Mouse (Mus musculus) CH12.LX (cell line): ENCODE data around the gene Emc8. TPM values are rescaled to one million over a fixed set of nuclear protein-coding genes. Genes with fewer than 3 reads are reported as not detected.

Experiments
- DNase-seq: peaks from one replicate; pipeline ENCODE4 v3.0.0-alpha.2; 2013; ENCODE audit errors: extremely low read depth
- H3K27ac ChIP-seq: 2 replicates; pipeline ENCODE4 v1.5.1; 2012; ENCODE audit warnings: low read depth, mild to moderate bottlenecking, control low read depth, moderate library complexity; ENCODE audit not compliant: insufficient read depth
- H3K27me3 ChIP-seq: replicated peaks from 2 replicates; pipeline ENCODE3; 2012; ENCODE audit warnings: inconsistent platforms
- H3K36me3 ChIP-seq, 2 experiments: replicated peaks in 1 of 2; 2 replicates each; pipeline versions ENCODE3 to v1.6.1; 2012; ENCODE audit warnings: inconsistent platforms in 1 of 2, low read length in 1 of 2, mild to moderate bottlenecking in 1 of 2, mixed read lengths in 1 of 2, moderate library complexity in 1 of 2; ENCODE audit not compliant: control insufficient read depth in 1 of 2, insufficient read depth in 1 of 2
- H3K4me1 ChIP-seq, 2 experiments: 2 replicates each; pipeline ENCODE4 v1.6.1; 2012; ENCODE audit warnings: inconsistent platforms in 1 of 2, moderate library complexity in 1 of 2; ENCODE audit not compliant: insufficient read depth in 2 of 2, control insufficient read depth in 1 of 2
- H3K4me2 ChIP-seq: 2 replicates; pipeline ENCODE4 v1.6.1; 2012; ENCODE audit warnings: low read depth, mild to moderate bottlenecking, control low read depth; ENCODE audit not compliant: poor library complexity, insufficient read depth, severe bottlenecking
- H3K4me3 ChIP-seq, 3 experiments: fragments of 150-350 bp in 1 of 3; sonication (generic) in 1 of 3; replicated peaks in 1 of 3; 2 replicates each; pipeline versions ENCODE3 to v1.5.1; 2011 to 2012; ENCODE audit warnings: low read depth in 2 of 3, low read length in 2 of 3, mild to moderate bottlenecking in 2 of 3, moderate library complexity in 2 of 3, control low read depth in 1 of 3, improper control_type of control experiment in 1 of 3, inconsistent platforms in 1 of 3, mixed read lengths in 1 of 3; ENCODE audit not compliant: poor library complexity in 1 of 3
- H3K79me2 ChIP-seq: replicated peaks from 2 replicates; pipeline ENCODE4 v1.6.1; 2012; ENCODE audit warnings: mild to moderate bottlenecking, moderate library complexity; ENCODE audit not compliant: control insufficient read depth, poor library complexity, insufficient read depth, severe bottlenecking; ENCODE audit errors: extremely low read depth
- H3K9ac ChIP-seq: 2 replicates; pipeline ENCODE4 v1.6.1; 2012; ENCODE audit warnings: low read depth, mild to moderate bottlenecking, control low read depth, moderate library complexity; ENCODE audit not compliant: insufficient read depth
- H3K9me3 ChIP-seq: replicated peaks from 2 replicates; pipeline ENCODE3; 2012; ENCODE audit warnings: low read length, inconsistent platforms, mixed read lengths
- CHD1 ChIP-seq: IDR thresholded peaks from 2 replicates; pipeline ENCODE4 v1.6.1; 2012; ENCODE audit warnings: low read depth, low read length, improper control_type of control experiment, inconsistent platforms
- E2F4 ChIP-seq: IDR thresholded peaks from 2 replicates; pipeline ENCODE4 v1.6.1; 2011; ENCODE audit warnings: low read depth, low read length, improper control_type of control experiment; ENCODE audit not compliant: insufficient replicate concordance
- EP300 ChIP-seq: IDR thresholded peaks from 2 replicates; pipeline ENCODE4 v1.6.1; 2011; ENCODE audit warnings: low read length, improper control_type of control experiment
- ETS1 ChIP-seq: conservative IDR thresholded peaks from 2 replicates; pipeline ENCODE4 v1.6.1; 2012; ENCODE audit warnings: low read depth, mild to moderate bottlenecking, inconsistent platforms, low read length, improper control_type of control experiment, moderate library complexity
- HCFC1 ChIP-seq: IDR thresholded peaks from 2 replicates; pipeline ENCODE4 v1.6.1; 2012; ENCODE audit warnings: low read depth, mild to moderate bottlenecking, inconsistent platforms, low read length, improper control_type of control experiment
- JUND ChIP-seq: conservative IDR thresholded peaks from 2 replicates; pipeline ENCODE4 v1.6.1; 2011; ENCODE audit warnings: low read depth, low read length, improper control_type of control experiment
- KAT2A ChIP-seq: IDR thresholded peaks from 2 replicates; pipeline ENCODE4 v1.6.1; 2012; ENCODE audit warnings: low read length, improper control_type of control experiment, inconsistent platforms; ENCODE audit not compliant: insufficient replicate concordance
- MAZ ChIP-seq: IDR thresholded peaks from 2 replicates; pipeline ENCODE4 v1.6.1; 2012; ENCODE audit warnings: low read depth, mild to moderate bottlenecking, inconsistent platforms, low read length, improper control_type of control experiment, moderate library complexity
- MXI1 ChIP-seq: IDR thresholded peaks from 2 replicates; pipeline ENCODE4 v1.6.1; 2011; ENCODE audit warnings: mild to moderate bottlenecking, low read depth, low read length, improper control_type of control experiment
- POLR2A ChIP-seq: IDR thresholded peaks from 2 replicates; pipeline ENCODE4 v1.6.1; 2011; ENCODE audit warnings: low read depth, mild to moderate bottlenecking, improper control_type of control experiment, low read length
- RAD21 ChIP-seq: IDR thresholded peaks from 2 replicates; pipeline ENCODE4 v1.6.1; 2011; ENCODE audit warnings: low read depth, mild to moderate bottlenecking, low read length, improper control_type of control experiment, moderate library complexity
- SMC3 ChIP-seq: IDR thresholded peaks from 2 replicates; pipeline ENCODE4 v1.6.1; 2011; ENCODE audit warnings: low read depth, low read length, improper control_type of control experiment
- TBP ChIP-seq: conservative IDR thresholded peaks from 2 replicates; pipeline ENCODE4 v1.6.1; 2011; ENCODE audit warnings: low read depth, low read length, improper control_type of control experiment
- TCF12 ChIP-seq: IDR thresholded peaks from 2 replicates; pipeline ENCODE4 v1.6.1; 2014; ENCODE audit warnings: low read depth, mild to moderate bottlenecking, inconsistent platforms, low read length, improper control_type of control experiment
- UBTF ChIP-seq: IDR thresholded peaks from 2 replicates; pipeline ENCODE4 v1.6.1; 2012; ENCODE audit warnings: low read depth, mild to moderate bottlenecking, inconsistent platforms, low read length, improper control_type of control experiment, moderate library complexity
- USF1 ChIP-seq: IDR thresholded peaks from 2 replicates; pipeline ENCODE4 v1.6.1; 2014; ENCODE audit warnings: low read depth, mild to moderate bottlenecking, inconsistent platforms, low read length, improper control_type of control experiment
- USF2 ChIP-seq: conservative IDR thresholded peaks from 2 replicates; pipeline ENCODE4 v1.6.1; 2011; ENCODE audit warnings: low read depth, low read length, improper control_type of control experiment
- ZC3H11A ChIP-seq: IDR thresholded peaks from 2 replicates; pipeline ENCODE4 v1.6.1; 2012; ENCODE audit warnings: low read depth, mild to moderate bottlenecking, inconsistent platforms, low read length, improper control_type of control experiment
- ZKSCAN1 ChIP-seq: IDR thresholded peaks from 2 replicates; pipeline ENCODE4 v1.6.1; 2012; ENCODE audit warnings: low read depth, inconsistent platforms, low read length, improper control_type of control experiment, borderline replicate concordance
- ZNF384 ChIP-seq: IDR thresholded peaks from 2 replicates; pipeline ENCODE4 v1.6.1; 2012; ENCODE audit warnings: low read depth, low read length, improper control_type of control experiment, inconsistent platforms
- dilution Hi-C: fragments of 300-500 bp; cut with MboI; formaldehyde crosslinking; loops from 2 replicates; pipeline ENCODE4 v1.14.3; 2020; ENCODE audit warnings: low sequenced_read_pairs; ENCODE audit not compliant: extremely low pct_unique_long_range_greater_than_20kb, extremely low pct_ligation_motif_present
- in situ Hi-C: fragments of 300-500 bp; cut with MboI; formaldehyde crosslinking; loops from 3 replicates; pipeline ENCODE4 v1.14.3; 2019; ENCODE audit warnings: low sequenced_read_pairs, low pct_ligation_motif_present, low pct_unique_long_range_greater_than_20kb, mixed read lengths
- polyA plus RNA-seq: library from polyadenylated mRNA; unstranded; fragments of >175 nt; gene quantifications from 2 replicates; pipeline ENCODE4 v1.2.1, GENCODE M21; 2012; ENCODE audit warnings: low read depth; ENCODE audit not compliant: insufficient read length
- total RNA-seq, 2 experiments: library from RNA; depleted of rRNA; stranded (reverse); fragments of 300-350 nt in 1 of 2; fragments of >200 nt in 1 of 2; gene quantifications; 2 replicates each; pipeline ENCODE4 v1.2.3; 2012 to 2014

Emc8 gene
- total and polyA plus RNA-seq, 3 experiments: 33.4 to 184 (median 113) TPM

DNA sequence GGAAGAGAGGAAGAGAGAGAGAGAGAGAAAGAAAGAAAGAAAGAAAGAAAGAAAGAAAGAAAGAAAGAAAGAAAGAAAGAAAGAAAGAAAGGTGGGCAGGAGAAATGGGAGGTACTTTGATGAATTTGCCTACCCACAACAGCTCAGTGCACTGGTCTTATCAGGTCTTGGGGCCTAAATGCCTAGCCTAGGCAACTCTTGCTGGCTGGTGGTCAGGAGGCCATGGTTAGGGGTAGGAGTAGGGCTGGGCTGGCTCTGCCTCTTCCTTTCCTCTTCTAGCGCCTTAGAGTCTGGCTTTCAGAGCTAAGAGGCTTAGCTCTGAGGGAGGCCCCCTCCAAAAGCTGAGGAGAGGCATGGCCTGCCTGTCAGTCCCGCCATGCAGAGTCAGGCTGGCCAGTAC is 44.8 kb downstream of the Emc8 start:
- Histone ChIP-seq H3K4me3 (no peak overlapping the region), H3K9ac (no peak overlapping the region), H3K79me2 (no peaks in the 10 kb centered on the region), H3K4me1 (peaks cover 0 to 3% of the 10 kb centered on the region in 2 experiments; a peak in 1 of 4 replicates), H3K27ac (no peak overlapping the region), H3K9me3 (no peaks in the 10 kb centered on the region), H3K4me2 (no peak overlapping the region), H3K27me3 (peaks cover 13% of the 10 kb centered on the region)
- DNase-seq: no peak
- in situ Hi-C loops (no loop called here), dilution Hi-C loops (no loop called here)
- TF ChIP-seq USF2 (no peak), MAZ (no peak), USF1 (no peak), HCFC1 (no peak), JUND (no peak), TBP (no peak), EP300 (no peak), KAT2A (no peak), POLR2A (no peak), SMC3 (no peak), ETS1 (no peak), ZNF384 (no peak), CHD1 (no peak), ZKSCAN1 (no peak), UBTF (no peak)
- TF ChIP-seq, all 38 proteins: peak for 0
- H3K36me3 ChIP-seq: no peaks in the 10 kb centered on the region

DNA sequence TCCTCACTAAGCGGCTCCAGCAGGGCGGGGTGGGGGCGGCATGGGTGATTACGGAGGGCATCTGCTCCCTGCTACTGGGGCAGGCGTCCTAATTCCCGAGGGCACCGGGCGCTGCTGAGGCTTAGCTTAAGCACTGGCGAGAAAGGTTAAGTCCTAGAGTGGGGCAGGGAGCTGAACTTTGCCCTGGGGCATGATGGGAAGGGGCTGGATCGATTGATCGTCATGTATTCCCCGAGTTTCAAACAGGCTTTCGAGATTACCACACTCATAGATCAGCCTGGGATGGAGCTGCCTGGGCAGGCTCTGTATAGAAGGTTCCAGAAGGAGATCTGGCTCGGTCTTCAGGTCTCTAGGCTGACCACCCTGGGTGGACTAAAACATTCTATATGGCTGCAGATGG is 46.2 kb downstream of the Emc8 start:
- Histone ChIP-seq H3K36me3 (no peaks in the 10 kb centered on the region), H3K9me3 (no peaks in the 10 kb centered on the region), H3K27me3 (peaks cover 11% of the 10 kb centered on the region), H3K9ac (no peak overlapping the region), H3K4me1 (peaks cover 0 to 3% of the 10 kb centered on the region in 2 experiments; a peak in 1 of 4 replicates), H3K27ac (no peak overlapping the region), H3K4me2 (no peak overlapping the region), H3K79me2 (no peaks in the 10 kb centered on the region), H3K4me3 (no peak overlapping the region)
- in situ Hi-C loops: no loop called here
- dilution Hi-C loops: no loop called here
- TF ChIP-seq POLR2A (no peak), TCF12 (no peak), E2F4 (no peak), MXI1 (no peak), RAD21 (no peak), ZNF384 (no peak), ZC3H11A (no peak), MAZ (no peak), TBP (no peak), JUND (no peak)
- DNase-seq: no peak
